Mouse (Mus musculus) heart, embryonic 10.5 days (tissue): ENCODE results near the gene Ankrd53. TPM values are rescaled to one million over a fixed set of nuclear protein-coding genes. Genes with fewer than 3 reads are reported as not detected.

ENCODE experiments used
- DNase-seq: peaks from one replicate; pipeline ENCODE4 v3.0.0-alpha.2; 2017; ENCODE audit warnings: low spot score
- H3K27ac ChIP-seq: fragments of 300-500 bp; sonication (generic); 2 replicates; pipeline ENCODE4 v1.5.1; 2016; ENCODE audit warnings: mild to moderate bottlenecking
- H3K27me3 ChIP-seq: fragments of 300-500 bp; sonication (generic); 2 replicates; pipeline ENCODE4 v1.6.1; 2016; ENCODE audit warnings: mild to moderate bottlenecking; ENCODE audit not compliant: poor library complexity, insufficient read depth, severe bottlenecking
- H3K36me3 ChIP-seq: fragments of 300-500 bp; sonication (generic); 2 replicates; pipeline ENCODE4 v1.6.1; 2016; ENCODE audit warnings: mild to moderate bottlenecking, moderate library complexity
- H3K4me1 ChIP-seq: fragments of 300-500 bp; sonication (generic); 2 replicates; pipeline ENCODE4 v1.6.1; 2016; ENCODE audit warnings: mild to moderate bottlenecking
- H3K4me3 ChIP-seq: fragments of 300-500 bp; sonication (generic); 2 replicates; pipeline ENCODE4 v1.5.1; 2016; ENCODE audit warnings: mild to moderate bottlenecking, moderate library complexity
- H3K9me3 ChIP-seq: fragments of 300-500 bp; sonication (generic); 2 replicates; pipeline ENCODE4 v1.6.1; 2016; ENCODE audit warnings: mild to moderate bottlenecking, moderate library complexity
- WGBS: fragments of 180-500 bp; shearing (Covaris S2); methylation state at CpG from one replicate; pipeline ENCODE4 v1.1.7; 2016; 5-methylcytosine and 5-hydroxymethylcytosine counted together
- polyA plus RNA-seq: library from polyadenylated mRNA; unstranded; fragments of >200 nt; fragmentation: Nextera tagmentation; extraction: Ambion mirVana; gene quantifications from 2 replicates; pipeline ENCODE4 v1.2.1, GENCODE M21; 2016

Ankrd53 gene
- polyA plus RNA-seq, 1 experiment from 2014 or later = 0.10 TPM

DNA sequence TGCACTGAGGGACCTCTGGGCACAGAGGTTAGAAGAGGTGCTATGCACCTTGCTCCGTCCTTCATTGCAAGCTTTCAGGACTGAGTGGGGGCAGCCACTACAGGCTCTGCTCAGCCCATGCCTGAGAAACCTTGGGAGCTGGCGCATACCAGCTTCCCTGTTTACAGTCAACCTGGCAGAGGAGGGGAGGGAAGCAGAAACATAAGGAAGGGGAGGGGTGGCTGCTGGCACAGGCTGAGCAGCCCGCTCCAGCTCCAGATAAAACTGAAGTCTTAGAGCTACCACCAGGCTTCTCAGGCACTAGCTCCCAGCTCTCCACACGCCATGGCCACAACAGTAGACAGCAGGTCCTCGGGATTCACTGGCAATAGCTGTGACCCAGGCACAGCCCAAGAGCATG lies 19.7 kb upstream of the Ankrd53 start, which contains the start of gene Atp6v1b1:
Gene Atp6v1b1 (plus strand): TSS at position 230 of the 400 bp plus-strand sequence.
- Histone ChIP-seq H3K4me1 (0 out of 2 replicates have a peak, but pooled peaks cover 1% of the 10 kb centered on the region), H3K4me3 (no peak within 1 kb of the TSS), H3K27ac (no peak within 1 kb of the TSS), H3K27me3 (peaks cover 66% of the 10 kb centered on the region), H3K9me3 (no peaks in the 10 kb centered on the region), H3K36me3 (no peaks in the 10 kb centered on the region)
- WGBS = 46% methylated on average over 5 of the region's 5 CpGs
- DNase-seq = no peak

DNA sequence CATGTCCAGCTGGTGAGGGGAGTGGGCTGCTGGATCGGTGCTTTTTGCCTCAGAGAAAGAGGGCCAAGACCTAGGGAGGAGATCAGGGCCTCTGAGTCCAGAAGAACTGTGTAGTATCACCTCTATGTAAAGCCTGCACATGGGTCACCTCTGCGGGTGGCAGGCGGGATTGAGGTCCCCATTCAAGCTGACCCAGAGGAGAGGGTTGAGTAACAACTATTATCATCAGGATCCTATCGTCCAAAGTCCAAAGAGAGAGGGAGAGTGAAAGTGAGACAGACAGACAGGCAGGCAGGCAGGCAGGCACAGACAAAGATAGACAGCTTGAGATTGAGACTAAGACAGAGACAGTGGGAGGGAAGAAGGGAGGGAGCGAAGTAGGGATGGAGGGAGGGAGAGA lies 19.2 kb upstream of the Ankrd53 start:
- Histone ChIP-seq H3K4me3 (no peak overlapping the region), H3K4me1 (no peaks in the 10 kb centered on the region), H3K27ac (no peak overlapping the region), H3K9me3 (no peaks in the 10 kb centered on the region), H3K36me3 (no peaks in the 10 kb centered on the region), H3K27me3 (peaks cover 66% of the 10 kb centered on the region)
- no peak for DNase-seq
- 51% methylated on average over 5 of the region's 5 CpGs for WGBS

DNA sequence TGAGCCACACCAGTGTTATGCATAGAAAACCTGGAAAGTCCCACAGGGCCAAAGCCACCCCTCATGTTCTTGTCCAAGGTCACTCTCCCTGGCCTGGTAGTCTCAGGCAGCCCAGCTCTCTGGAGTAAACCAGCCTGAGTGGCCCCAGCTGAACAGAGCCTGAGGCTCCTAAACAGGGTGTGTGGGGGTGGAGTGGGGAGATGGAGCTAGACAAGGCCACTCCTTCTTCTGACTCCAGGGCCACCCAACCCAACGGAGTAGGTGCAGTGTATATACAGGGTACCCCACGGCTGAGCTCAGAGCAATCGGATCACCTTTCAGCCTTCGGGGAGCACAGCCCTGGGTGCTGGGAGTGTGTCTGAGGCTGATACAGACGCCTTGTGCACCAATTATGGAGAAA lies 18.3 kb upstream of the Ankrd53 start:
- 62% methylated on average over 5 of the region's 5 CpGs for WGBS
- no peak overlapping the region for H3K27ac ChIP-seq
- peaks cover 1% of the 10 kb centered on the region; the same call in 1 of the 2 replicates for H3K4me1 ChIP-seq
- peaks cover 74% of the 10 kb centered on the region for H3K27me3 ChIP-seq
- no peak overlapping the region for H3K4me3 ChIP-seq
- H3K36me3 ChIP-seq = no peaks in the 10 kb centered on the region
- no peaks in the 10 kb centered on the region for H3K9me3 ChIP-seq
- no peak for DNase-seq

DNA sequence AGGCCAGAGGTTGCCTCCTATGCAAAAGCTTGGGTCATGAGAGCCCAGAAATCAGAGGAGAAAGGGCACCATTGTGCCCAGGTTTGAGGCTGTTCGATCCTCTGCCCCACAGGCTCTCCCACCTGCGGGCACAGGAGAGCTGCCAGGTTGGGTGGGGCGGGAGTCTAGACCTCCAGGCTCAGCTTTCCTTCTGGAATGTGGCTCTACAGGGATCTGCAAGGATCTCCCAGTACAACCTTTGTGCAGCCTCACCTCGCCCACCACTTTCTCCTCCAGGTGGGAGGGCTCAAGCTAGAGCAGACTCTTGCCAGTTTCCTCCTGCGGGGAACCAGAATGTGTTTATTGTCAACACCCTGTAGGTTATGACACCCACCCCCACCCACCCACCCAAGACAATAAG lies 17.9 kb upstream of the Ankrd53 start:
- Histone ChIP-seq H3K27me3 (peaks cover 78% of the 10 kb centered on the region), H3K9me3 (no peaks in the 10 kb centered on the region), H3K27ac (no peak overlapping the region), H3K36me3 (no peaks in the 10 kb centered on the region), H3K4me1 (peaks cover 2% of the 10 kb centered on the region; the same call in 1 of the 2 replicates), H3K4me3 (no peak overlapping the region)
- DNase-seq = no peak
- 63% methylated on average over 5 of the region's 5 CpGs for WGBS

DNA sequence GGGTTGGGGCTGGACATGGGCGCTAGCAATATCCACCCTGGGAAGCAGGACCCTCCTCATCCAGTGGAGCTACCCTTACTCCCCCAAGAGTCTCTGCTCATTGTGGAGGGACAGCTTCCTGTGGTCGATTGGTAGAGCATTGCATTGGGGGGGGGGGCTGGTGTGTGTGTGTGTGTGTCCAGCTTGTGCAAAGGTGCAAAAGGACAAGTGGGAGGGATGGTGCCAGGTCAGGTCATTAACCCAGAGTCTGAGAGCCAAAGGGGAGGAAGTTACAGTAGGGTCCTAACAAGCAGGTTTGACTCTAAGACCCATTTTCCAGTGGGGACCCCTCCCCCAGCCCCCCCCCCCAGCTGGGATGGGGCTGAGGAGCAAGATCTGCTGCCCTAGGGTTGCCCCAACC lies 17.0 kb upstream of the Ankrd53 start:
- Histone ChIP-seq H3K36me3 (no peaks in the 10 kb centered on the region), H3K4me3 (no peak overlapping the region), H3K9me3 (no peaks in the 10 kb centered on the region), H3K4me1 (peaks cover 10% of the 10 kb centered on the region; the same call in 1 of the 2 replicates), H3K27ac (no peak overlapping the region), H3K27me3 (peaks cover 82% of the 10 kb centered on the region)
- DNase-seq = no peak
- WGBS = 64% methylated on average over 2 of the region's 2 CpGs

DNA sequence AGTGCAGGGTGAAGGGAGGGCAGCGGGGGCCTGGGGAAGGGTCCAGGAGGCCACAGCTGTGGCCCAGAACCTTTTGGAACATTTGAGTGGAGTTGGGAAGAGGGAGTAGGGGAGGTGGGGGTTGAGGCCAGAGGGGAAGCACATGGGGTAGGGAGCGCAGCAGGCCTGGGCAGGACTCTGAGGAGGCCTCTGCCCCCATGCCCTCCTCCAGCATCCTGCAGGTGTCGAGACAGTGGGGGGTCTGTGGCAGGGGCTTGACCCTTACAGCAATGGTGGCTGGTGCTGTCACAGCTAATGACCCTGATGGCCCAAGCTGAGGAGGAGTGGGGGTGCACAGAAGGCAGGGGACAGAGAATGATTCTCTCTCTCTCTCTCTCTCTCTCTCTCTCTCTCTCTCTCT lies 13.2 kb upstream of the Ankrd53 start:
- WGBS = 57% methylated on average over 3 of the region's 3 CpGs
- no peaks in the 10 kb centered on the region for H3K36me3 ChIP-seq
- no peak for DNase-seq
- peaks cover 10% of the 10 kb centered on the region; the same call in 1 of the 2 replicates for H3K4me1 ChIP-seq
- peaks cover 95% of the 10 kb centered on the region for H3K27me3 ChIP-seq
- no peak overlapping the region for H3K27ac ChIP-seq
- no peaks in the 10 kb centered on the region for H3K9me3 ChIP-seq
- no peak overlapping the region for H3K4me3 ChIP-seq

DNA sequence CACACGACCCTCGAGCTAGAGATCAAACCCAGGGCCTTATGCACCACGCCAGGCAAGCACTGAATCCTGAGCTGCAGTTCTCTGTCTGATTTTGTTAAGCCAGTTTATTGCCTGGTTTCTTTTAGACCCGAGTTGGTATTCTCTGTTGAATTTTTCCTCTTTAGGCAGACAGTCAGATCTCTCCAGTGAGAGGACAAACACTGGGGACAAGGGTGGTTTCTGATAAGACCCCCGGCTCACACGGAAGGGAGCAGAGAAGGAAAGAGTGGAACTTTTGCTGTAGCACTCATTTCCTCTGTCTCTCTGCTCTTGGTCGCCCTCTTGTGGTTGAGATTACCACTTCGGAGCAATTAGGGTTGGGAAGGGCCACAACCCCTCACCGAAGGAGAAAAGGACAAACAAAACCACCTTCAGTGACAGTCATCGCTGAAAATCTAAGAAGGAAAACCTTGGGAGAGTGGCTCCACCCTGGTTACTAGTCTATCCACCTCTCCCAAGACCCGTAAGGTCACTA lies 12.2 kb upstream of the Ankrd53 start:
- Histone ChIP-seq H3K4me3 (peak overlapping the region; percentile 22; the same call in 1 of the 2 replicates), H3K27ac (no peak overlapping the region), H3K27me3 (peaks cover 95% of the 10 kb centered on the region), H3K4me1 (peaks cover 10% of the 10 kb centered on the region; the same call in 1 of the 2 replicates), H3K9me3 (no peaks in the 10 kb centered on the region), H3K36me3 (no peaks in the 10 kb centered on the region)
- no peak for DNase-seq
- 11% methylated on average over 11 of the region's 11 CpGs for WGBS

DNA sequence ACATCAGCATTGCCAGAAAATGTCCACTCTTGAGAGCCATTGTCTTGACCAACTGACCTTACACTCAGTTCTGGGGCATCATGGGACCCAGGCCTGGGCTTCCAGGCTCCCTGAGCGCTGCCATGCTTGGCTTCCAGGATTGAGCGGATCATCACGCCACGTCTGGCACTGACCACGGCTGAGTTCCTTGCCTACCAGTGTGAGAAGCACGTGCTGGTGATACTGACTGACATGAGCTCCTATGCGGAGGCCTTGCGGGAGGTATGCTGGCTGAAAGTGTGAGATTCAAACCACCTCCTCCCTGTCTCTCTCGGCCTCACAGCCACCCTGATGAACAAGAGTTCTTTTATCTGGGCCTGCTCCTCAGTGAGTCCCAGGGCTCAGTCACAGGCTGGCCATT lies 6.4 kb upstream of the Ankrd53 start:
- H3K9me3 ChIP-seq = no peaks in the 10 kb centered on the region
- no peak overlapping the region for H3K27ac ChIP-seq
- no peaks in the 10 kb centered on the region for H3K36me3 ChIP-seq
- H3K4me1 ChIP-seq = peaks cover 8% of the 10 kb centered on the region; the same call in 1 of the 2 replicates
- 68% methylated on average over 9 of the region's 9 CpGs for WGBS
- no peak overlapping the region for H3K4me3 ChIP-seq
- peaks cover 99% of the 10 kb centered on the region for H3K27me3 ChIP-seq
- DNase-seq = no peak

DNA sequence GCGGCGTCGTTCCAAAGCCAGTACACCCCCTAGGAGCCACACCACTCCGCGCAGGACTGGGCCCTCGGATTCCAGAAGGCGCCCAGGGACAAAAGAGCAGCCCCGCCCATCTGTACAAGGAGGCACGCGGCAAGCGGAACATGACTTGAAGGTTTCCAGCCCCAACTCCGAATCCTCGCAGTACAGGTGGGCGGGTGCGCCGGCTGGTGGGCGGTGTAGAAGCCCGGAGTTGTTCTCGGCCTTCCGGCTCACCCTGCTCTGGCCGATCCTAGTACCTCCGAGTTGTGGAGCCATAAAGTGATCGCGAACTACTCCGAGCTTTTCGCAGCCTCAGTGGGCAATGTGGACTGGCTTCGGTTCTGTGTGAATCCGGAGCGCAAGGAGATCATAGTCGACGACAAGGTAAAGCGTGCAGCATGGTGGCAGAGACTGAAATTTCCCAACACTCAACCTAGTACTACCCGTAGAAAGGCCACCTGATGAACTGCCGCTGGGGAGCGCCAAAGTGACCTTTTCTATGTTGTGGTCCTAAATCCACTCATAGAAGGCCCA lies 512 bp downstream of the Ankrd53 start:
- Histone ChIP-seq H3K27ac (0 out of 2 replicates have a peak overlapping the region, but pooled peaks have one; percentile 25), H3K36me3 (0 out of 2 replicates have a peak, but pooled peaks cover 6% of the 10 kb centered on the region), H3K4me1 (peaks cover 30% of the 10 kb centered on the region), H3K9me3 (no peaks in the 10 kb centered on the region), H3K4me3 (peak overlapping the region; percentile 61), H3K27me3 (peaks cover 75% of the 10 kb centered on the region)
- WGBS = 2% methylated on average over 35 of the region's 35 CpGs
- no peak for DNase-seq

DNA sequence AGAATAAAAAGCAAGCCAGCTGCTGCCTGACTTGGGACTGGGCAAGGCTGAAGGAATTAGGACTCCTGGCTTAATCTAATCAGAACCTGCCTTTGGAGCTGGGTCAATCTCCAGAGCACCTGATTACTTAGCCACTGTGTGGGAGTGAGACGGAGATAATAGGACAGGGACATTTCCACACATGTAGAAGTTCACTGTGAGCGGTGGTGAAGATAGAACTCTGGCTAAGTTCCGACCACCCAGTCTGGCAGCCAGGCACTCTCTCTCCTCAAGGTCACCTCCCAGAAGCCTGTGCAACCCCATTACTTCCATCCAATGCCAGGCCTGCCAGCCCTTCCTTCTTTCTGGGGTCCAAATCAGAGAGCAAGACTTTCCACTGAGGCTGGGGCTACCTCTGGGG lies 4.5 kb downstream of the Ankrd53 start:
- no peaks in the 10 kb centered on the region for H3K9me3 ChIP-seq
- H3K27me3 ChIP-seq = peaks cover 35% of the 10 kb centered on the region
- no peak for DNase-seq
- peaks cover 22% of the 10 kb centered on the region for H3K4me1 ChIP-seq
- WGBS = 50% methylated on average over 3 of the region's 3 CpGs
- peaks cover 45% of the 10 kb centered on the region for H3K36me3 ChIP-seq
- no peak overlapping the region for H3K4me3 ChIP-seq
- H3K27ac ChIP-seq = no peak overlapping the region

DNA sequence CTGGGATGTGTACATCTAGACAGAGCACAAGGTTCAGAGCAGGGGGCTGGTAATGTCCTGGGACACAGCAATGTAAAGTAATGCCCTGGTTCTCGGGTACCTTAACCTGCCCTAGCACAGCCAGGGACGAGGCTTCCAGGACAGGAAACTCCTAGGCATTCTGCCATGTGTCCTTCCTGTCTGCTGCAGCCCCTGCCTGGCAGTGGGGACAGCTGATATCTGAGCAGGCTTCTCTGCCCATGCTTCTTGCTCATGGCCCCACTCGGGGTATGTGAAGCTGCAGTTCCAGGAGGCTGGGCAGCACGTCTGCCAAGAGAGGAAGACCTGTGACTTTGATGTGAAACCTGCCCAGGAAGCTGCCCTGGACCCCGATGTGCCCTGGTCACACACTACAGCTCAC lies 6.0 kb downstream of the Ankrd53 start:
- 69% methylated on average over 5 of the region's 5 CpGs for WGBS
- peaks cover 10% of the 10 kb centered on the region for H3K4me1 ChIP-seq
- peaks cover 20% of the 10 kb centered on the region for H3K27me3 ChIP-seq
- no peak for DNase-seq
- H3K9me3 ChIP-seq = no peaks in the 10 kb centered on the region
- peaks cover 60% of the 10 kb centered on the region for H3K36me3 ChIP-seq
- no peak overlapping the region for H3K27ac ChIP-seq
- H3K4me3 ChIP-seq = no peak overlapping the region

DNA sequence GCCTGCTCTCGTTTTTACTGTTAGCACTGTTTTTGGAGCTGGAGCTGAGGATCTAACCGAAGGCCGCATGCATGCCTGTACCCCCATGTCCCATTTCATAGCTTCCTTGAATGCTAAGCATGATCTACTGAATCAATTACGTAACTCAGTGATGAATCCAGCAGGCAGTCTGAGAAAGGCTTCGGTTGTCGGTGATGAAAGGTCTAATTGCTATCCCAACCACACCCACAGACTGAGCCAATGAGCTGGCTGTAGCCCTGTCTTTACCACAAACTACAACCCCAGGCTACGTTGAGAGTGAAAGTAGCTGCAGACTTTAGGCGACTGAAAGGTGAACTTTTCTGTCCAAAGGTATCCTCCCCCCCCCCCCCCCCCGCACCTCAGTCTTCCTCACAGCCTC lies 11.7 kb downstream of the Ankrd53 start:
- no peaks in the 10 kb centered on the region for H3K27me3 ChIP-seq
- 65% methylated on average over 9 of the region's 9 CpGs for WGBS
- H3K9me3 ChIP-seq = no peaks in the 10 kb centered on the region
- peak overlapping the region; percentile 96 for H3K4me3 ChIP-seq
- no peak for DNase-seq
- peak overlapping the region; percentile 95; the same call in 1 of the 2 replicates for H3K27ac ChIP-seq
- H3K4me1 ChIP-seq = peaks cover 11% of the 10 kb centered on the region
- peaks cover 44% of the 10 kb centered on the region for H3K36me3 ChIP-seq

DNA sequence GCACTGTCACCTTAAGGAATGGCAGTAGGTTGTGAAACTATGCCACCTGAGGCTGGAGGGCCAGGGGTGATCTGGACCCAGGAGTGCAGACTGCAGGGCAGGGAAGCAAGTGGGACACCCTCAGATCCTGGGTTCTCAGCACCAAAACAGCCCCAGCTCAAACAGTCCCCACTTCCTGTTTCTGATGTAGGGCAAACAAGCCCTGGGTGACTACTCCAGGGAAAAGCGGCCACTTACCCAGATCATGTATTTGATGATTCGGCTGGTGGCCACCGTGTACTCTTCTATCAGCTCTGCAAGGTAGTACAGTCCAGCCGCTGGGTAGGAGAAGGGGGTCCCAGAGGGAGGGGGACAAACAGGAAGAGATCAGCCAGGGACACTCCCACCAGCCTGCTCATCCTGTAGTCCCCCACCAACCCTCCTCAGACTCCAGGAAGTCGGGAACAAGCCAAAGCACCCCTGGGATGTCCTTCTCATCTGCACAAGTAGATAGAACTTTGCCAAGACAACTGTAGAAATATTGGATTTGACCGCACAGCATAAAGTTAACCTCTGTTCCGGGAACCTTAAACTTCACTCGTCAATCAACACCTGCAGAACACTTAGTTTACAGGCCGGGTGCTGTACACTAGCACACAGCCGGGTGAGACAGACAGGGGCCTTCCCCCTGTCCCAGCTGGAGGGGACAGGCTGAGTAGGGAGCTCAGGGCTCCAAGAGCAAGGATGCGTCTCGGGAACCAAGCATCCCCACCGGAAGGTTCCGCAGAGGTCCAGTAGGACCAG lies 12.5 kb downstream of the Ankrd53 start:
- H3K27ac ChIP-seq = peak overlapping the region; percentile 95
- 1% methylated on average over 14 of the region's 14 CpGs for WGBS
- peak overlapping the region; percentile 96 for H3K4me3 ChIP-seq
- H3K27me3 ChIP-seq = no peaks in the 10 kb centered on the region
- H3K36me3 ChIP-seq = peaks cover 35% of the 10 kb centered on the region
- H3K4me1 ChIP-seq = peaks cover 11% of the 10 kb centered on the region
- DNase-seq = no peak
- no peaks in the 10 kb centered on the region for H3K9me3 ChIP-seq
